Mouse (Mus musculus) myocyte (in vitro differentiated cells): ENCODE data around the gene Fate1.

Experiments used
- E2F4 ChIP-seq: IDR thresholded peaks from one replicate; pipeline ENCODE4 v1.6.1; 2011; ENCODE audit warnings: mild to moderate bottlenecking, control low read depth, moderate library complexity; ENCODE audit not compliant: insufficient read depth
- MYOG ChIP-seq, 3 experiments: IDR thresholded peaks; one replicate each; pipeline ENCODE4 v1.6.1; 2011; ENCODE audit warnings: control low read depth in 2 of 3, low read depth in 2 of 3, mild to moderate bottlenecking in 2 of 3; ENCODE audit not compliant: insufficient read length in 2 of 3, control insufficient read depth in 1 of 3, insufficient read depth in 1 of 3
- POLR2A ChIP-seq: IDR thresholded peaks from one replicate; pipeline ENCODE4 v1.6.1; 2011; ENCODE audit warnings: low read depth, mild to moderate bottlenecking, control low read depth, moderate library complexity; ENCODE audit not compliant: insufficient read length
- SRF ChIP-seq: IDR thresholded peaks from one replicate; pipeline ENCODE4 v1.6.1; 2011; ENCODE audit warnings: low read depth; ENCODE audit not compliant: control insufficient read depth, insufficient read length
- TCF12 ChIP-seq: IDR thresholded peaks from one replicate; pipeline ENCODE4 v1.6.1; 2011; ENCODE audit warnings: mild to moderate bottlenecking, control low read depth; ENCODE audit not compliant: poor library complexity, insufficient read depth, severe bottlenecking
- TCF3 ChIP-seq: IDR thresholded peaks from one replicate; pipeline ENCODE4 v1.6.1; 2011; ENCODE audit warnings: low read depth, control low read depth; ENCODE audit not compliant: insufficient read length
- USF1 ChIP-seq: IDR thresholded peaks from one replicate; pipeline ENCODE4 v1.6.1; 2011; ENCODE audit warnings: low read depth, mild to moderate bottlenecking, control low read depth, moderate library complexity

- TF ChIP-seq POLR2A (no peak), SRF (no peak), TCF12 (no peak), MYOG (IDR thresholded peaks at IDR 0.05; ENCODE audit: control insufficient read depth in 1 of 3, insufficient read depth in 1 of 3, insufficient read length in 2 of 3, low read depth in 2 of 3) (no peak), TCF3 (no peak), USF1 (no peak), E2F4 (no peak)
Measured at GRCm38 (mm10) chrX:72009930-72010329, 37.1 kb downstream of the Fate1 start.
